Mouse (Mus musculus): ENCODE measurements around the gene Nin. TPM values are rescaled to one million over a fixed set of nuclear protein-coding genes. Genes with fewer than 3 reads are reported as not detected.

Gene Nin
- polyA plus RNA-seq, 1 experiment: 14.2 TPM

GRCm38 (mm10) chr12:70119552-70119951 lies 6.0 kb upstream of the Nin start:
- no peak overlapping the region for H3K4me3 ChIP-seq (ENCODE audit: insufficient read depth, low read length)
- no peak overlapping the region for H3K27ac ChIP-seq (ENCODE audit: insufficient read depth, low read length)
- H3K4me1 ChIP-seq (ENCODE audit: control insufficient read depth, insufficient read depth, low read length): peaks cover 7% of the 10 kb centered on the region; the same call in 1 of the 2 replicates
- TF ChIP-seq CTCF (IDR thresholded peaks at IDR 0.05; ENCODE audit: borderline replicate concordance, insufficient read depth, low read length): no peak
- TF ChIP-seq POLR2A (IDR thresholded peaks at IDR 0.05; ENCODE audit: low read depth, low read length): no peak

- Histone ChIP-seq H3K27ac (ENCODE audit: insufficient read depth, low read length) (no peak overlapping the region), H3K4me3 (ENCODE audit: insufficient read depth, low read length) (no peak overlapping the region), H3K4me1 (ENCODE audit: control insufficient read depth, insufficient read depth, low read length) (peaks cover 7% of the 10 kb centered on the region; the same call in 1 of the 2 replicates)
- TF ChIP-seq POLR2A (IDR thresholded peaks at IDR 0.05; ENCODE audit: low read depth, low read length): no peak
- TF ChIP-seq CTCF (IDR thresholded peaks at IDR 0.05; ENCODE audit: borderline replicate concordance, insufficient read depth, low read length): no peak
Observed at GRCm38 (mm10) chr12:70118721-70119345, 5.3 kb upstream of the Nin start.

GRCm38 (mm10) chr12:70117146-70117545 lies 3.6 kb upstream of the Nin start:
- no peak overlapping the region for H3K4me3 ChIP-seq (ENCODE audit: insufficient read depth, low read length)
- H3K27ac ChIP-seq (ENCODE audit: insufficient read depth, low read length): no peak overlapping the region
- TF ChIP-seq CTCF (IDR thresholded peaks at IDR 0.05; ENCODE audit: borderline replicate concordance, insufficient read depth, low read length) (no peak), POLR2A (IDR thresholded peaks at IDR 0.05; ENCODE audit: low read depth, low read length) (no peak)
- peaks cover 7% of the 10 kb centered on the region; the same call in 1 of the 2 replicates for H3K4me1 ChIP-seq (ENCODE audit: control insufficient read depth, insufficient read depth, low read length)

- H3K4me3 ChIP-seq (ENCODE audit: insufficient read depth, low read length): peak overlapping the region; percentile 73
- no peak for TF ChIP-seq POLR2A (IDR thresholded peaks at IDR 0.05; ENCODE audit: low read depth, low read length)
- H3K27ac ChIP-seq (ENCODE audit: insufficient read depth, low read length): no peak overlapping the region
- peaks cover 2% of the 10 kb centered on the region; the same call in 1 of the 2 replicates for H3K4me1 ChIP-seq (ENCODE audit: control insufficient read depth, insufficient read depth, low read length)
Observed at GRCm38 (mm10) chr12:70112090-70112383, 1.5 kb downstream of the Nin start.

- Histone ChIP-seq H3K27ac (ENCODE audit: insufficient read depth, low read length) (no peak overlapping the region), H3K4me3 (ENCODE audit: insufficient read depth, low read length) (peak overlapping the region; percentile 73), H3K4me1 (ENCODE audit: control insufficient read depth, insufficient read depth, low read length) (no peaks in the 10 kb centered on the region)
- peak; percentile 66; the same call in 1 of the 2 replicates for TF ChIP-seq POLR2A (IDR thresholded peaks at IDR 0.05; ENCODE audit: low read depth, low read length)
- TF ChIP-seq CTCF (IDR thresholded peaks at IDR 0.05; ENCODE audit: borderline replicate concordance, insufficient read depth, low read length): no peak
Observed at GRCm38 (mm10) chr12:70111367-70112089, 2.0 kb downstream of the Nin start.

GRCm38 (mm10) chr12:70111117-70111366 lies 2.5 kb downstream of the Nin start:
- no peak overlapping the region for H3K27ac ChIP-seq (ENCODE audit: insufficient read depth, low read length)
- H3K4me1 ChIP-seq (ENCODE audit: control insufficient read depth, insufficient read depth, low read length): no peaks in the 10 kb centered on the region
- H3K4me3 ChIP-seq (ENCODE audit: insufficient read depth, low read length): peak overlapping the region; percentile 73
- TF ChIP-seq POLR2A (IDR thresholded peaks at IDR 0.05; ENCODE audit: low read depth, low read length): no peak
- TF ChIP-seq CTCF (IDR thresholded peaks at IDR 0.05; ENCODE audit: borderline replicate concordance, insufficient read depth, low read length): no peak

GRCm38 (mm10) chr12:70110375-70111116 lies 3.0 kb downstream of the Nin start:
- Histone ChIP-seq H3K27ac (ENCODE audit: insufficient read depth, low read length) (no peak overlapping the region), H3K4me1 (ENCODE audit: control insufficient read depth, insufficient read depth, low read length) (no peaks in the 10 kb centered on the region), H3K4me3 (ENCODE audit: insufficient read depth, low read length) (peak overlapping the region; percentile 73)
- TF ChIP-seq POLR2A (IDR thresholded peaks at IDR 0.05; ENCODE audit: low read depth, low read length) (no peak), CTCF (IDR thresholded peaks at IDR 0.05; ENCODE audit: borderline replicate concordance, insufficient read depth, low read length) (no peak)

GRCm38 (mm10) chr12:70109921-70110320 lies 3.6 kb downstream of the Nin start:
- Histone ChIP-seq H3K4me3 (ENCODE audit: insufficient read depth, low read length) (no peak overlapping the region; the same call in 1 of the 2 replicates), H3K4me1 (ENCODE audit: control insufficient read depth, insufficient read depth, low read length) (no peaks in the 10 kb centered on the region), H3K27ac (ENCODE audit: insufficient read depth, low read length) (no peak overlapping the region)
- TF ChIP-seq POLR2A (IDR thresholded peaks at IDR 0.05; ENCODE audit: low read depth, low read length) (no peak), CTCF (IDR thresholded peaks at IDR 0.05; ENCODE audit: borderline replicate concordance, insufficient read depth, low read length) (no peak)

GRCm38 (mm10) chr12:70108104-70108503 lies 5.4 kb downstream of the Nin start:
- no peak for TF ChIP-seq POLR2A (IDR thresholded peaks at IDR 0.05; ENCODE audit: low read depth, low read length)
- TF ChIP-seq CTCF (IDR thresholded peaks at IDR 0.05; ENCODE audit: borderline replicate concordance, insufficient read depth, low read length): no peak
- H3K4me3 ChIP-seq (ENCODE audit: insufficient read depth, low read length): no peak overlapping the region
- no peak overlapping the region for H3K27ac ChIP-seq (ENCODE audit: insufficient read depth, low read length)
- H3K4me1 ChIP-seq (ENCODE audit: control insufficient read depth, insufficient read depth, low read length): peaks cover 8% of the 10 kb centered on the region

GRCm38 (mm10) chr12:70106508-70106907 lies 7.0 kb downstream of the Nin start:
- no peak overlapping the region for H3K27ac ChIP-seq (ENCODE audit: insufficient read depth, low read length)
- peaks cover 8% of the 10 kb centered on the region for H3K4me1 ChIP-seq (ENCODE audit: control insufficient read depth, insufficient read depth, low read length)
- TF ChIP-seq CTCF (IDR thresholded peaks at IDR 0.05; ENCODE audit: borderline replicate concordance, insufficient read depth, low read length) (no peak), POLR2A (IDR thresholded peaks at IDR 0.05; ENCODE audit: low read depth, low read length) (no peak)
- no peak overlapping the region for H3K4me3 ChIP-seq (ENCODE audit: insufficient read depth, low read length)
